Mouse (Mus musculus): ENCODE results near the gene Cfp. TPM values are rescaled to one million over a fixed set of nuclear protein-coding genes. Genes with fewer than 3 reads are reported as not detected.

Gene Cfp
- polyA plus RNA-seq (2015; fragmentation: Nextera tagmentation; extraction: Ambion mirVana): 2.5 and 3.8 TPM in 2 replicates

GRCm38 (mm10) chrX:20931364-20931763 is at the start of gene Cfp:
Gene Cfp (minus strand): TSS chrX:20931555.
- 93% methylated on average over 1 of the region's 1 CpGs for WGBS
- Histone ChIP-seq H3K36me3 (peaks cover 55% of the 10 kb centered on the region), H3K27me3 (replicated peaks) (no peaks in the 10 kb centered on the region), H3K4me1 (no peaks in the 10 kb centered on the region), H3K4me3 (no peak within 1 kb of the TSS), H3K27ac (replicated peaks) (no peak within 1 kb of the TSS), H3K9ac (no peak within 1 kb of the TSS), H3K4me2 (no peak within 1 kb of the TSS), H3K9me3 (no peaks in the 10 kb centered on the region)
- no peak for ATAC-seq (ENCODE audit: extremely low read depth, insufficient number of reproducible peaks, low FRiP score, low TSS enrichment)

- 62% methylated on average over 1 of the region's 1 CpGs for WGBS
- no peaks in the 10 kb centered on the region for H3K4me1 ChIP-seq
- no peaks in the 10 kb centered on the region for H3K27me3 ChIP-seq (replicated peaks)
- no peak overlapping the region for H3K4me2 ChIP-seq
- ATAC-seq (ENCODE audit: extremely low read depth, insufficient number of reproducible peaks, low FRiP score, low TSS enrichment): no peak
- no peak overlapping the region for H3K4me3 ChIP-seq
- no peak overlapping the region for H3K27ac ChIP-seq (replicated peaks)
- H3K9me3 ChIP-seq: no peaks in the 10 kb centered on the region
- H3K9ac ChIP-seq: no peak overlapping the region
- H3K36me3 ChIP-seq: peaks cover 6% of the 10 kb centered on the region; the same call in 1 of the 2 replicates
Measured at GRCm38 (mm10) chrX:20980901-20981300, 49.5 kb upstream of the Cfp start.

- H3K27ac ChIP-seq (replicated peaks): peak within 1 kb of the TSS; percentile 90
- peak within 1 kb of the TSS; percentile 77 for H3K9ac ChIP-seq
- 11% methylated on average over 57 of the region's 57 CpGs for WGBS
- 0 out of 2 replicates have a peak, but pooled peaks cover 2% of the 10 kb centered on the region for H3K4me1 ChIP-seq
- H3K4me2 ChIP-seq: peak within 1 kb of the TSS; percentile 66
- peak; percentile 94 for ATAC-seq (ENCODE audit: extremely low read depth, insufficient number of reproducible peaks, low FRiP score, low TSS enrichment)
- no peaks in the 10 kb centered on the region for H3K27me3 ChIP-seq (replicated peaks)
- no peaks in the 10 kb centered on the region for H3K9me3 ChIP-seq
- H3K36me3 ChIP-seq: peaks cover 19% of the 10 kb centered on the region
- peak within 1 kb of the TSS; percentile 62 for H3K4me3 ChIP-seq
Measured at GRCm38 (mm10) chrX:20961477-20962378, 30.4 kb upstream of the Cfp start, which contains the start of gene Uxt. Gene Uxt (minus strand): TSS chrX:20962017.

DNA sequence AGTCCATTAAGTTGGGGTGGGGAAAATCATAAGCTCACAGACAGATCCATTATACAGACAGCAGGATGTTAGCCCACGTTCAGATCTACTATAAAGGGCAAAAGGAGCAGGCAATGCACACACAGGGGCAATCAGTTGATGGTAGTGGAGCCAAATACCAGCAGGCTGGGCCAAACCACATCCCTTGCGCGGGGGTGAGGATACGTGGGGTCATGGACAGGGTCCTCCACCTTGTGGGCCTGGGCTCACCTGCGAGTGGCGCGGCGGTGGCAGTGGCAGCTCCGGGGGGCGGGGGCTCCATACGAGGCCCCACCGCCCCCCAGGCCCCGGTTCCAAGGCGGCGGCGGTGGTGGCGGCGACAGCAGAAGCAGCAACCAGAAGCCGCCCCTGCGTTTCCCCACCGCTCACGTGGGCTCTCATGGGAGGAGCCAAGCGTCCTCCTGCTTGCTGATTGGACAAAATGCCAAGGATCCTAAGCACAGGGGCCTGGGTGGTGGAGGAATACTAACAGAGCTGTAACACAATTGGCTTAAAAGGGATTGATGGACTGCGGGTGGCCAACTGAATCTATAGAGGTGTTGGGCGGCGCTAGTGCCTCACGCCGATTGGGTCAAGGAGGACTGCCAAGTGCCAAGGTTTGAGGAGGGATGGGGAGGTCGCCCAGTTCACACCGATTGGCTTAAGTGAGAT is 19.0 kb upstream of the Cfp start, which contains the start of gene Elk1:
Gene Elk1, minus strand, starts transcription at position 418 of the 690 bp plus-strand sequence.
- peak; percentile 89 for ATAC-seq (ENCODE audit: extremely low read depth, insufficient number of reproducible peaks, low FRiP score, low TSS enrichment)
- Histone ChIP-seq H3K27me3 (replicated peaks) (no peaks in the 10 kb centered on the region), H3K4me2 (peak within 1 kb of the TSS; percentile 69), H3K9me3 (no peaks in the 10 kb centered on the region), H3K36me3 (peaks cover 3% of the 10 kb centered on the region; the same call in 1 of the 2 replicates), H3K4me1 (peaks cover 6% of the 10 kb centered on the region; the same call in 1 of the 2 replicates), H3K27ac (replicated peaks) (peak within 1 kb of the TSS; percentile 74), H3K4me3 (peak within 1 kb of the TSS; percentile 71), H3K9ac (peak within 1 kb of the TSS; percentile 85)
- 11% methylated on average over 30 of the region's 30 CpGs for WGBS

DNA sequence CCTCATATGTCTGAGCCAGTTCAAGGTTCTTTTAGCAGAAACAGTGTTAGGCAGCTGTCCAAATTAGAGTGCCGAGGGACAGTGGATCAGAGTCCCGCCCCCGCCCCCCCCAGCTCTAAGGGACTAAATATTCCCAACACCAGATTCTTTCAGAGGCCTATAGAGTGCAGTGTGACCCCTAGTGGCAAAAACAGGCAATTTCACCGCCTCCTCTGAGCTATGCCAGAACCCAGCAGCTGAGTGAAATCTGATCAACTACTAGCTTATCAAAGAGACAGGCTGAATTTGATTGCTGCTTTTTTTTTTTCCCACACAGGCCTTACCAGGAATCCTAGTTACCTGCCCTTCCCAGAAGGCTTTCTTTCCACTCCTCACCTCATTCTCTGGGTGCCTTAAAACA is 14.7 kb upstream of the Cfp start:
- H3K4me2 ChIP-seq: no peak overlapping the region
- H3K9me3 ChIP-seq: no peaks in the 10 kb centered on the region
- no peaks in the 10 kb centered on the region for H3K27me3 ChIP-seq (replicated peaks)
- no peak overlapping the region for H3K4me3 ChIP-seq
- no peak for ATAC-seq (ENCODE audit: extremely low read depth, insufficient number of reproducible peaks, low FRiP score, low TSS enrichment)
- H3K27ac ChIP-seq (replicated peaks): no peak overlapping the region
- 0 out of 2 replicates have a peak, but pooled peaks cover 6% of the 10 kb centered on the region for H3K36me3 ChIP-seq
- no peak overlapping the region for H3K9ac ChIP-seq
- WGBS: 11% methylated on average over 4 of the region's 4 CpGs
- peaks cover 6% of the 10 kb centered on the region; the same call in 1 of the 2 replicates for H3K4me1 ChIP-seq

- no peak for ATAC-seq (ENCODE audit: extremely low read depth, insufficient number of reproducible peaks, low FRiP score, low TSS enrichment)
- H3K4me2 ChIP-seq: no peak overlapping the region
- no peak overlapping the region for H3K4me3 ChIP-seq
- peaks cover 58% of the 10 kb centered on the region for H3K36me3 ChIP-seq
- no peaks in the 10 kb centered on the region for H3K27me3 ChIP-seq (replicated peaks)
- no peaks in the 10 kb centered on the region for H3K9me3 ChIP-seq
- WGBS: 82% methylated on average over 1 of the region's 1 CpGs
- H3K9ac ChIP-seq: no peak overlapping the region
- H3K27ac ChIP-seq (replicated peaks): no peak overlapping the region
- H3K4me1 ChIP-seq: no peaks in the 10 kb centered on the region
Measured at GRCm38 (mm10) chrX:20931963-20932362, 608 bp upstream of the Cfp start.

GRCm38 (mm10) chrX:20929859-20930258 is 1.5 kb downstream of the Cfp start:
- no peak overlapping the region for H3K9ac ChIP-seq
- H3K4me2 ChIP-seq: no peak overlapping the region
- WGBS: 87% methylated on average over 1 of the region's 1 CpGs
- no peaks in the 10 kb centered on the region for H3K4me1 ChIP-seq
- no peak for ATAC-seq (ENCODE audit: extremely low read depth, insufficient number of reproducible peaks, low FRiP score, low TSS enrichment)
- peaks cover 46% of the 10 kb centered on the region for H3K36me3 ChIP-seq
- no peak overlapping the region for H3K27ac ChIP-seq (replicated peaks)
- no peaks in the 10 kb centered on the region for H3K9me3 ChIP-seq
- no peak overlapping the region for H3K4me3 ChIP-seq
- no peaks in the 10 kb centered on the region for H3K27me3 ChIP-seq (replicated peaks)

- Histone ChIP-seq H3K36me3 (peaks cover 28% of the 10 kb centered on the region), H3K9me3 (no peaks in the 10 kb centered on the region), H3K27me3 (replicated peaks) (peaks cover 9% of the 10 kb centered on the region), H3K4me2 (no peak overlapping the region), H3K9ac (no peak overlapping the region), H3K27ac (replicated peaks) (no peak overlapping the region), H3K4me1 (0 out of 2 replicates have a peak, but pooled peaks cover 4% of the 10 kb centered on the region), H3K4me3 (no peak overlapping the region)
- no peak for ATAC-seq (ENCODE audit: extremely low read depth, insufficient number of reproducible peaks, low FRiP score, low TSS enrichment)
Measured at GRCm38 (mm10) chrX:20924976-20925375, 6.4 kb downstream of the Cfp start.

- Histone ChIP-seq H3K27me3 (replicated peaks) (peaks cover 22% of the 10 kb centered on the region), H3K4me3 (no peak overlapping the region), H3K36me3 (peaks cover 23% of the 10 kb centered on the region), H3K9me3 (no peaks in the 10 kb centered on the region), H3K9ac (no peak overlapping the region), H3K27ac (replicated peaks) (no peak overlapping the region), H3K4me2 (no peak overlapping the region), H3K4me1 (0 out of 2 replicates have a peak, but pooled peaks cover 4% of the 10 kb centered on the region)
- no peak for ATAC-seq (ENCODE audit: extremely low read depth, insufficient number of reproducible peaks, low FRiP score, low TSS enrichment)
- WGBS: 81% methylated on average over 1 of the region's 1 CpGs
Measured at GRCm38 (mm10) chrX:20923506-20923905, 7.8 kb downstream of the Cfp start.

GRCm38 (mm10) chrX:20921366-20921765 is 10.0 kb downstream of the Cfp start:
- Histone ChIP-seq H3K4me2 (peak overlapping the region; percentile 70), H3K36me3 (peaks cover 6% of the 10 kb centered on the region; the same call in 1 of the 2 replicates), H3K4me3 (no peak overlapping the region), H3K4me1 (0 out of 2 replicates have a peak, but pooled peaks cover 4% of the 10 kb centered on the region), H3K9ac (no peak overlapping the region), H3K27me3 (replicated peaks) (peaks cover 25% of the 10 kb centered on the region), H3K9me3 (no peaks in the 10 kb centered on the region), H3K27ac (replicated peaks) (no peak overlapping the region)
- WGBS: 38% methylated on average over 5 of the region's 5 CpGs
- no peak for ATAC-seq (ENCODE audit: extremely low read depth, insufficient number of reproducible peaks, low FRiP score, low TSS enrichment)

- H3K9me3 ChIP-seq: no peaks in the 10 kb centered on the region
- peak within 1 kb of the TSS; percentile 70 for H3K4me2 ChIP-seq
- peaks cover 6% of the 10 kb centered on the region; the same call in 1 of the 2 replicates for H3K36me3 ChIP-seq
- whole genome bisulfite sequencing: 3% methylated on average over 41 of the region's 44 CpGs
- peaks cover 25% of the 10 kb centered on the region for H3K27me3 ChIP-seq (replicated peaks)
- 0 out of 2 replicates have a peak, but pooled peaks cover 4% of the 10 kb centered on the region for H3K4me1 ChIP-seq
- peak; percentile 58; the same call in 1 of the 2 replicates for ATAC-seq (ENCODE audit: extremely low read depth, insufficient number of reproducible peaks, low FRiP score, low TSS enrichment)
- H3K4me3 ChIP-seq: peak within 1 kb of the TSS; percentile 45
- no peak within 1 kb of the TSS for H3K27ac ChIP-seq (replicated peaks)
- peak within 1 kb of the TSS; percentile 2 for H3K9ac ChIP-seq
Measured at GRCm38 (mm10) chrX:20920844-20921364, 10.5 kb downstream of the Cfp start, which contains the start of gene Syn1. Gene Syn1 (minus strand): TSS chrX:20921004.

All from heart, embryonic 13.5 days (tissue).